Mouse (Mus musculus) layer of hippocampus, adult 9-10 months (tissue): ENCODE data around the gene Ran.

Experiments used
- DNase-seq: peaks from one replicate; pipeline ENCODE4 v3.0.0; 2022; ENCODE audit warnings: low spot score

Gene Ran

DNA sequence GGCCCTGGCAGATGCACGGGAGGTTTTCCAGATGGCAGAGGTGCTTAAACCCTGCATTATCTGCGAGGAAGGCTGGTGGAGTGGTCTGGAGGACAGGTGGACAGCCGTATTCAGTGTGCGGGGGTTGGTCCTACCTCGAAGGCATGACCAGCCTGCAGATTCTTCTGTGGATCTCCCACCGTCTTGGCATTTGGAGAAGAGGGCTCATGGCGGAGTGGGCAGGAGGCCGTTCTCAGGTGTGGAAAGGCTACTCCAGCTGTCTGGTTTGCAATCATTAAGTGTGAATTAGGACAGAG is 43.9 kb downstream of the Ran start:
- DNase-seq: no peak

- no peak for DNase-seq
Observed at GRCm38 (mm10) chr5:129064186-129064585, 44.3 kb downstream of the Ran start.

DNA sequence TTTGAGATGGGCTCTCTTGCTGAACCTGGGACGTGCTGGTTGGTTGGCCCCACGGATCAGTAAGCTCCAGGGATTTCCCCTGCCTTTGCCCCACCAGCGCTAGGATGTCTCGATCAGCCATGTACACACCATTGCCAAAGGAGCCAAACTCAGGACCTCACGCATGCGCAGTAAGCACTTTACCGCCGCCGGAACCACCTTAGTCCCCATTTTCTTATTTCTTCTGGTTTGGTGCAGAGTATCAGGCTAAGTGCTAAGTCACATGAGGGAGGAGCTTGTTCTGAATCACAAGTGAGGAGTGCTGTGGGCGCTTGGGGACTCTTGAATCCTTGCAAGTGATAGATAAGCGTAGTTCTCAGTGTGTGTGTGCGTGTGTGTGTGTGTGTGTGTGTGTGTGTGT is 45.4 kb downstream of the Ran start:
- DNase-seq: no peak

DNA sequence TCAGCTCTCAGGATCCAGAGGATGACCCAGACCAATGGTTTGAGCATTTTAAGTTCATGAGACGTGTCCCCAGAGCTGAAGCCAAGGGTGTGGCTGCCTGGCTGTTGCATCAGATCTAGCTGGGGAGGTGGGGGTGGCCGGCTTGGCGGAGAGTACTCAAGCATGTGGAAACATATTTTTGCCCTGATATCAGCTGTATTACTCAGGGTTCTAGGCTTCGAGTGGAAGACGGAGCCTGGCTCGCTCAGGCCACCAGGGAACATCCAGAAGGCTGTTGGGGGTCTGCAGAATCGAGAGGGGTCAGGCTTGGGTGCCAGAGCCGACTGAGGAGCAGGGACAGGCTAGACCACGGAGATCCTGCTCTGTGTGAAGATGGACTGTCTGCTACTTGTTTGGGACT is 46.1 kb downstream of the Ran start:
- no peak for DNase-seq

GRCm38 (mm10) chr5:129066541-129067230 is 46.8 kb downstream of the Ran start:
- DNase-seq: no peak

DNA sequence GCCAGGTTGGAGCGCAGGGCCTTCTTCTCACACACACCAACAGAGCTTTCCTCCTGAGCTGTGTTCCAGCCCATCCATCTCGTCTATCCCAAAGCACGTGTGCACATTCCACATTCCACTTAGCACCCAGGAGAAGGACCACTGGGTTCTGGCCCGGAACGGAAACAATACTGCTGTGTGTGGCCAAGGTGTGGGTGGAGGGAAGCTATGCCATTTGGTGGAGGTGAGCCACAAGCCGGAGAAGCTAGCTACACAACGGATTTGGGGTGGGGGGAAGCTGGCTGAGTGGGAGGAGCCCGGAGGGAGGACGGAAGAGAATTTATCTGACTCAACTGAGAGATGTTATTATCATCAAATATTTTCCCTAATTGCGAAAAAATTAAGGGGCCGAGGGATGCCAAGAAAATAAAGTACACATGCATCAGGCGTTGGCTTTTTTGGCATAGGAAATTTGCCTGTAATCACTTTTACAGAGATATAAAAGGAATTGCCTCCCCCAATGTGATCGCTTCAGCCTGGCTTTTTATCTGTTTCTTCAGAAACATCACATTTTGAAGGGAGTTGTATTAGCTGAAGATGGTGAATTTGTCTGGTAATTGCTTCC is 47.5 kb downstream of the Ran start:
- DNase-seq: no peak

GRCm38 (mm10) chr5:129071761-129072280 is 52.0 kb downstream of the Ran start:
- DNase-seq: no peak

- no peak for DNase-seq
Observed at GRCm38 (mm10) chr5:129073404-129073803, 53.5 kb downstream of the Ran start.
